Mouse (Mus musculus) midbrain, embryonic 11.5 days (tissue): ENCODE data around the gene Gm19426. TPM values are rescaled to one million over a fixed set of nuclear protein-coding genes. Genes with fewer than 3 reads are reported as not detected.
"Not testable (repeated sequence)": the region's sequence is repeated elsewhere in the genome, so short reads cannot be mapped to it uniquely, and the experiment has no call there.

ENCODE experiments used
- ATAC-seq: fragments of 200-750 bp; cut with Nextera tagmentation; 2 replicates; pipeline ENCODE4 v1.8.0; 2017; ENCODE audit warnings: moderate TSS enrichment, moderate library complexity; ENCODE audit not compliant: low FRiP score
- DNase-seq: peaks from one replicate; pipeline ENCODE4 v3.0.0; 2015; ENCODE audit warnings: low spot score; ENCODE audit errors: missing footprints
- H3K27ac ChIP-seq: fragments of 300-500 bp; sonication (generic); 2 replicates; pipeline ENCODE4 v1.5.1; 2014; ENCODE audit warnings: low read depth, low read length
- H3K27me3 ChIP-seq: fragments of 300-500 bp; sonication (generic); 2 replicates; pipeline ENCODE4 v1.6.1; 2014; ENCODE audit warnings: mild to moderate bottlenecking, low read length, moderate library complexity, mixed read lengths; ENCODE audit not compliant: control insufficient read depth, insufficient read depth
- H3K36me3 ChIP-seq: fragments of 300-500 bp; sonication (generic); 2 replicates; pipeline ENCODE4 v1.6.1; 2014; ENCODE audit warnings: mild to moderate bottlenecking, low read length, moderate library complexity, mixed read lengths; ENCODE audit not compliant: control insufficient read depth, insufficient read depth
- H3K4me1 ChIP-seq: fragments of 300-500 bp; sonication (generic); 2 replicates; pipeline ENCODE4 v1.6.1; 2014; ENCODE audit warnings: low read length; ENCODE audit not compliant: control insufficient read depth, insufficient read depth
- H3K4me2 ChIP-seq: fragments of 300-500 bp; sonication (generic); 2 replicates; pipeline ENCODE4 v1.6.1; 2014; ENCODE audit warnings: mild to moderate bottlenecking, moderate library complexity
- H3K4me3 ChIP-seq: fragments of 300-500 bp; sonication (generic); 2 replicates; pipeline ENCODE4 v1.5.1; 2014; ENCODE audit warnings: low read depth, low read length
- H3K9ac ChIP-seq: fragments of 300-500 bp; sonication (generic); 2 replicates; pipeline ENCODE4 v1.6.1; 2014; ENCODE audit warnings: low read length
- H3K9me3 ChIP-seq: fragments of 300-500 bp; sonication (generic); 2 replicates; pipeline ENCODE4 v1.6.1; 2016; ENCODE audit warnings: low read length; ENCODE audit not compliant: control insufficient read depth
- WGBS: fragments of 180-500 bp; shearing (Covaris S2); extraction: QIAGEN DNeasy Blood & Tissue Kit; methylation state at CpG from one replicate; pipeline ENCODE4 v1.1.7; 2014; 5-methylcytosine and 5-hydroxymethylcytosine counted together
- polyA plus RNA-seq: library from polyadenylated mRNA; unstranded; fragments of >200 nt; fragmentation: Nextera tagmentation; extraction: Ambion mirVana; gene quantifications from 2 replicates; pipeline ENCODE4 v1.2.1, GENCODE M21; 2014

Gm19426 gene
- polyA plus RNA-seq, 1 experiment from 2014 or later: 6.5 TPM

DNA sequence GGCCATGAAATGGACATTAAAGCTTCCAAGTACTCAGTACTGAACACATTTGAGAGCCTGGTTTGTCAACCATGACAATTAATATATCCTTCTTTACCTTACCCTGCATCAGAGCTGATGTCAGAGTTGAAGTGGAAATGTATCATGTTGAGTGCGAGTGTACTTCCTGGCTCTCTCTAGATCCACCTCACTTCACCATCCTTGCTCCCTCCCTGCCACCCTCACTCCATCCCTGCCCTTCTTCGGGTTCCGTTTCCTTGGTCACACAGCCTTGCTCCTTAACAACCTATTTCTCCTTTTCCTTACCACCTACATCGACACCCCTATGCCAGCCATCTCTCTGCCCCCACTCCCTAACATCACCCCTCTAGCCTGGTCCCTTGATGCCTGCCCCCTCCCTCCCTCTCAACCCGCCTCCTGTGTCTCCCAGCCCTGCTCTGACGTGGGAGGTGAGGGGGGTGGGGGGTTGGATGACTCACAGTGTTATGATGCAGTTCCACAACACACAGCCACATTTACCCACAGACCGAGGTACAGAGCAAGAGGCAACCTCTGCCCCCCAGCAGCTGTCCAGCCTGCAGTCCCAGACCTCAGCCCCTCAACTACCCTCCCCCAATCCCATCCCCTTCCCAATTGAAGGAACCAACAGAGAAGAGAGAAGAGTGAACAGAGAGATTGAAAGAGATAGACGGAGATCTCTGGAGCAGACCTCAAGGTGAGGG, 9.7 kb downstream of the Gm19426 start, which contains the start of gene Ypel4:
Gene Ypel4, plus strand, starts transcription at position 480 of the 722 bp plus-strand sequence.
- DNase-seq (peak; percentile 95), ATAC-seq (peak; percentile 66)
- no peaks in the 10 kb centered on the region for H3K27me3 ChIP-seq
- 4% methylated on average over 8 of the region's 8 CpGs for WGBS
- peak within 1 kb of the TSS; percentile 91 for H3K9ac ChIP-seq
- H3K9me3 ChIP-seq: no peaks in the 10 kb centered on the region
- peak within 1 kb of the TSS; percentile 69 for H3K27ac ChIP-seq
- H3K36me3 ChIP-seq: no peaks in the 10 kb centered on the region
- H3K4me2 ChIP-seq: peak within 1 kb of the TSS; percentile 74
- H3K4me1 ChIP-seq: peaks cover 43% of the 10 kb centered on the region
- peak within 1 kb of the TSS; percentile 58 for H3K4me3 ChIP-seq

DNA sequence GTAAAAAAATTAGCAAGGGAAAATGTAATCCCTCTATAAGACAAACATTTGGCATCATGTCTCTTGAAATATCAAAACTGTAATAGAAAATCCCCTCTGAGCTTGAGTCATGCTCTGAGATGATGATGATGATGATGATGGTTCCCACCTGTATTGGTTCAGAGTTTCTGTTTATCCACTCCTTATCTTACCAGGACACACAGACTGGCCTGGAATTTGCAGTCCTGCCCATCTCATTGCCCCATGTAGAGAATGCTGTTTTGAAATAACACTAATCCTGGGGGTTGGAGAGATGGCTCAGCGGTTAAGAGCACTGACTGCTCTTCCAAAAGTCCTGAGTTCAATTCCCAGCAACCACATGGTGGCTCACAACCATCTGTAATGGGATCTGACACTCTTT, 11.1 kb downstream of the Gm19426 start:
- ATAC-seq (no peak), DNase-seq (no peak)
- H3K9me3 ChIP-seq: no peaks in the 10 kb centered on the region
- no peak overlapping the region for H3K4me2 ChIP-seq
- no peaks in the 10 kb centered on the region for H3K27me3 ChIP-seq
- no peak overlapping the region for H3K9ac ChIP-seq
- peaks cover 30% of the 10 kb centered on the region for H3K4me1 ChIP-seq
- no peaks in the 10 kb centered on the region for H3K36me3 ChIP-seq
- H3K4me3 ChIP-seq: no peak overlapping the region
- 54% methylated on average over 1 of the region's 1 CpGs for WGBS
- H3K27ac ChIP-seq: no peak overlapping the region

DNA sequence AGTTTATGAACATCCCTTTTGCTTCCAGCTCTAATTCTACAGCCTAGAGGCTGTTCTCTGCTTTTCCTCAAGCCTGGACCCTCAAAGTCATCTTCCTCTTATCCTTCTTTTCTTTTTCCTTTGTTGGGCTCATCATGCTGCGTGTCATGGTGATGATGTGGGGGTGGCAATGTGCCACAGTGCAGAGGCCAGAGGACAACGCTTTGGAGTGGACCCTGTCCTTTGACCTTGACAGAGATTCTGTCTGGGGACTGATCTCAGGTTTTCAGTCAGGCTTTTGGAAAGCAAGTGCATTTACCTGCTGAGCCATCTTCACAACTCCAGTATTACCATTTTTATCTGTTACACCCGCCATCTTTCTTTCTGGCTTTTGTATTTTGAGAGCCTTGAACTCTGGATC, 12.2 kb downstream of the Gm19426 start:
- ATAC-seq (no peak), DNase-seq (no peak)
- Histone ChIP-seq H3K36me3 (no peaks in the 10 kb centered on the region), H3K27me3 (no peaks in the 10 kb centered on the region), H3K27ac (no peak overlapping the region), H3K4me3 (no peak overlapping the region), H3K9ac (no peak overlapping the region), H3K4me2 (no peak overlapping the region), H3K9me3 (no peaks in the 10 kb centered on the region), H3K4me1 (peaks cover 24% of the 10 kb centered on the region)
- 77% methylated on average over 3 of the region's 3 CpGs for WGBS

- not testable (repeated sequence) for H3K4me3 ChIP-seq, DNase-seq, H3K27me3 ChIP-seq, H3K36me3 ChIP-seq, ATAC-seq, H3K4me2 ChIP-seq, H3K9ac ChIP-seq, H3K27ac ChIP-seq, H3K9me3 ChIP-seq
- H3K4me1 ChIP-seq: peaks cover 14% of the 10 kb centered on the region
- WGBS: 87% methylated on average over 5 of the region's 5 CpGs
Measured at GRCm38 (mm10) chr2:84728191-84728590, 15.3 kb downstream of the Gm19426 start.

DNA sequence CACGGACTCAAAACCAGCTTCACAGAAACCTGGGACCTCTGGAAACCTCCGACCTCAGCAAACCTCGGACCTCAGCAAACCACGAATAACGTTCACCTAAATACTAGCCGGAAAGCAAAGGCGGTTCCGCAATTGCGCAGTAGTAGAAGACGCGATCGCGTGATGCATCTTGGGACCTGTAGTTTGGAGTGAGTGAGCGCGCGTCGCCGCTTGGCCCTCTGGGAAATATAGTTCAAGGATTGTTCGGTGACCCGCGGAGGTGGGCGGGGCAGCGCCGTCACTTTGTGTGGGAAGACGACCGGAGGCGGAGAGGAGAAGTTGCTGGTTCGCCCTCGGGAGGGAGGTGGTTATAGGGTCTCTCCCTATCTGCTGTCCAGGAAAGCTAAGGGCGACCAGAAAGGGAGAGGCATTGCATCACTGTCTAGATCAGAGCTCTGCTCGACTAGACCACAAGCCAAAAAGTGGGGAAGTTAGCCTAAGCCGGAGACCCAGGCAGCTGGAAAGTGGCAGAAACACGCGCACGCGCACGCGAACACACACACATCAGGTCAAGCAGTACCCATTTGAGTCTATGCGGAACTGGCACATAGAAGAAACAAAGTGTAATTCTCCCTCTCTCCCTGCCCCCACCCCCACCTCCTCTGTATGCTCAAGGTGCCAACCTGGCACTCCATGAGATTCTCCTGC, 16.1 kb downstream of the Gm19426 start, which contains the start of gene Clp1:
Gene Clp1, minus strand, starts transcription at position 179 of the 687 bp plus-strand sequence.
- DNase-seq (peak; percentile 99), ATAC-seq (peak; percentile 97)
- H3K9me3 ChIP-seq: no peaks in the 10 kb centered on the region
- H3K9ac ChIP-seq: peak within 1 kb of the TSS; percentile 52
- WGBS: under 1% methylated on average over 39 of the region's 39 CpGs
- H3K4me2 ChIP-seq: peak within 1 kb of the TSS; percentile 88
- H3K4me1 ChIP-seq: peaks cover 14% of the 10 kb centered on the region
- peak within 1 kb of the TSS; percentile 61 for H3K4me3 ChIP-seq
- no peaks in the 10 kb centered on the region for H3K27me3 ChIP-seq
- H3K36me3 ChIP-seq: peaks cover 8% of the 10 kb centered on the region; the same call in 1 of the 2 replicates
- H3K27ac ChIP-seq: peak within 1 kb of the TSS; percentile 58; the same call in 1 of the 2 replicates

- DNase-seq (no peak), ATAC-seq (peak; percentile 4)
- Histone ChIP-seq H3K4me3 (peak overlapping the region; percentile 61), H3K27ac (no peak overlapping the region), H3K9ac (peak overlapping the region; percentile 52), H3K4me2 (peak overlapping the region; percentile 88), H3K36me3 (peaks cover 8% of the 10 kb centered on the region; the same call in 1 of the 2 replicates), H3K4me1 (peaks cover 14% of the 10 kb centered on the region), H3K27me3 (no peaks in the 10 kb centered on the region), H3K9me3 (no peaks in the 10 kb centered on the region)
- WGBS: 7% methylated on average over 9 of the region's 9 CpGs
Measured at GRCm38 (mm10) chr2:84726716-84727115, 16.7 kb downstream of the Gm19426 start.

DNA sequence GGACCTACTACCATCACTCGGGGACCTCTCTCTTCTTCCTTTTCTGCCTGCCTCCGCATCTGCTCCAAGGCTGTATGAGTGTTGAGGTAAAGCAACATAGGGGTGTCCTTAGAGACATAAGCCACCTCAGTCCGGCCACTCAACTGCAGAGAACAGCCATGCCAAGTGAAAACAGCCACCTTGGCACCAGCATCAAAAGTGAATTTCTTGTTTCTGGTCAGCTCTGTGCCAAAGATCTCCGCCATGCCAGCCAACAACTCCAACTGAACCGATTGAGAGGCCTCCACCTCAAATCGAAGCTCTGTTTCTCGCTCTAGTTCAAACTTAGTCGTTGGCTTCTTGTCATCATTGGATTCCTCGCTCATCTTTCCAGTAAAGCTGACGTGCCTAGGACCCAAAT, 17.7 kb downstream of the Gm19426 start:
- ATAC-seq: no peak
- 93% methylated on average over 10 of the region's 10 CpGs for WGBS
- Histone ChIP-seq H3K27ac (no peak overlapping the region), H3K4me1 (peaks cover 14% of the 10 kb centered on the region), H3K4me2 (no peak overlapping the region), H3K4me3 (no peak overlapping the region), H3K27me3 (no peaks in the 10 kb centered on the region), H3K9ac (no peak overlapping the region), H3K36me3 (peaks cover 8% of the 10 kb centered on the region; the same call in 1 of the 2 replicates), H3K9me3 (no peaks in the 10 kb centered on the region)
- peak; percentile 35 for DNase-seq

DNA sequence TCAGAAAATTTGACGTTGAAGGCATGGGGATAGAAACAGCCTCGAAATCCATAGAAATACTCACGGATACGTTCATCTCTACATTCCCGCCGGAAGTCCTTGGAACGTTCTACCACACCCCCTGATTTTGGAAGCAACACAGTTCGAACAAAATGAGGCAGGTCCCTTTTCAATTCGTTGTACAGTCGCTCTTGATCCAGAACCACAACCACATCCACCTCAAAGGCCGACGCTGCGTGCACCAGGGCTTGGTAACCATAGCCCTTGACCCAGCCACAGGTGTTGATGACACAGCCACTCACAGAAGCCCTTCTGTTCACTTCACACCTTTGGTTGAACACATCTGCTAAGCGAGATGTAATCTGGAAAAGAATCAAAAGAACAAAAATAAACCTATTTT, 19.6 kb downstream of the Gm19426 start:
- no peak for ATAC-seq
- WGBS: 95% methylated on average over 14 of the region's 14 CpGs

DNA sequence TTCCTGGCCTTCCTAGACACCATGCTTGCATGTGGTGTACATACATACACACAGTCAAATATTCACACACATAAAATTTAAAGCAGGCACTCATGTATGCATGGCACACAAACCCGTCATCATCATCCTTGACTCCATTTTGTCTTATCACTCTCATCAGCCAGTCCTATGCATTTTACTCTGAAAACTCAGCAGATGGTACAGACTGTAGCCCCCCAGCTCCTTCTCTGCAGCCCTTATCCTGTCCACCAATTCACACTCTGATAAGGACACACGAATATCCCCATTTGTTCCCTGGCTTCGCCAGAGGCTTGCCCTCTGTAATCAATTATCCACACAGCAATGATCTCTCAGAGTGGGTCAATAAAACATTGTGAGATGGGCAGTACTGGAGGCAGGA, 22.3 kb downstream of the Gm19426 start:
- Histone ChIP-seq H3K36me3 (peaks cover 8% of the 10 kb centered on the region; the same call in 1 of the 2 replicates), H3K4me3 (no peak overlapping the region), H3K4me2 (no peak overlapping the region), H3K9me3 (no peaks in the 10 kb centered on the region), H3K27me3 (no peaks in the 10 kb centered on the region), H3K9ac (0 out of 2 replicates have a peak overlapping the region, but pooled peaks have one; percentile 10), H3K4me1 (peaks cover 11% of the 10 kb centered on the region), H3K27ac (no peak overlapping the region)
- WGBS: 87% methylated on average over 3 of the region's 3 CpGs
- no peak for ATAC-seq
- DNase-seq: peak; percentile 62

More for the DNA sequence above, 19.6 kb downstream of the Gm19426 start:
- Histone ChIP-seq H3K27me3 (no peaks in the 10 kb centered on the region), H3K36me3 (peaks cover 8% of the 10 kb centered on the region; the same call in 1 of the 2 replicates), H3K4me2 (no peak overlapping the region), H3K27ac (no peak overlapping the region), H3K9me3 (no peaks in the 10 kb centered on the region), H3K4me3 (no peak overlapping the region), H3K9ac (no peak overlapping the region), H3K4me1 (peaks cover 14% of the 10 kb centered on the region)
- DNase-seq: peak; percentile 54
